Mouse (Mus musculus): ENCODE results near the gene Helq. TPM values are rescaled to one million over a fixed set of nuclear protein-coding genes. Genes with fewer than 3 reads are reported as not detected.

The Helq gene
- polyA plus RNA-seq, 1 experiment from 2014 or later, result 20.6 TPM

DNA sequence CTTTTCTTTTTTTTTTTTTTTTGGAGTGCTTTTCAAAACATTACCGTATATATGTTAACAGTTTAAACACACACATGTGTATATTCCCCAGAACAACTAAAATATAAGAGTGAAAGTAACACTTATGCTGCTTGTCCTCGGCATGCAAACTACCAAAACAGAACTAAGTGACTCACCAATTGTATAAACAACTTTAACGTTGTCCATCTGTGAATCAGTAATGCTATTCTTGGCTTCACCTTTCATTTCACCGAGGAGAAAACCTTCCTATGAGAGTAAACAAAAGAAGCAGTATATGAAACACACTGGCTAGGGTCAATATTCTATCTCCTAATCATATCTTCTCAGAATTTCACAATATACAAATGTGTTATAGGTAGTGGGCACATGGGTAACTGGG is 19.9 kb upstream of the Helq start:
- peaks cover 5% of the 10 kb centered on the region; the same call in 1 of the 2 replicates for H3K36me3 ChIP-seq (ENCODE audit: control insufficient read depth, insufficient read depth, low read length)
- WGBS, result 91% methylated on average over 4 of the region's 4 CpGs
- H3K9ac ChIP-seq (ENCODE audit: low read depth, low read length), result no peak overlapping the region
- H3K4me2 ChIP-seq (ENCODE audit: low read length), result no peak overlapping the region
- no peak overlapping the region for H3K27ac ChIP-seq (ENCODE audit: low read length)
- peaks cover 9% of the 10 kb centered on the region for H3K4me1 ChIP-seq (ENCODE audit: control insufficient read depth, insufficient read depth, low read length)
- no peak overlapping the region for H3K4me3 ChIP-seq (ENCODE audit: low read depth, low read length)
- H3K9me3 ChIP-seq (replicated peaks; ENCODE audit: control insufficient read depth, low read length, poor library complexity, severe bottlenecking), result no peaks in the 10 kb centered on the region
- H3K27me3 ChIP-seq (ENCODE audit: control insufficient read depth, insufficient read depth, low read depth, low read length), result no peaks in the 10 kb centered on the region
- no peak for ATAC-seq

DNA sequence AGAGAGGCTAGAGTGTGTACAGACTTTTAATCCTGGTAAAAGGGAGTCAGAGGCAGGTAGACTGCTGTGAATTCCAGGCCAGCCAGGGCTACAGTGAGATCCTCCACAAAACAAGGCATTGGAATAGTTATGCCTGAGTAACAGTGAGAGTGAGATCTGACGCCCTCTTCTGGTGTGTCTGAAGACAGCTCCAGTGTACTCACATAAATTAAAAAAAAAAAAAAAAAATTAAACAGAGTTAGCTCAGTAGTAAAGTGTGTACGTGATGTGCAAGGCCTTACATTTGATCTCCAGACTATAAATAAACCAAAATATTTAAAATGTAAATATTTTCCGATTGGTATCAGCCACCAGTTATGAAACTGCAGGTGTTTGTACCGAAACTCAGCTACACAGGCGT is 4.3 kb downstream of the Helq start:
- Histone ChIP-seq H3K4me1 (ENCODE audit: control insufficient read depth, insufficient read depth, low read length) (peaks cover 10% of the 10 kb centered on the region), H3K9ac (ENCODE audit: low read depth, low read length) (no peak overlapping the region), H3K4me2 (ENCODE audit: low read length) (no peak overlapping the region), H3K27me3 (ENCODE audit: control insufficient read depth, insufficient read depth, low read depth, low read length) (no peaks in the 10 kb centered on the region), H3K27ac (ENCODE audit: low read length) (no peak overlapping the region), H3K36me3 (ENCODE audit: control insufficient read depth, insufficient read depth, low read length) (peaks cover 23% of the 10 kb centered on the region), H3K4me3 (ENCODE audit: low read depth, low read length) (no peak overlapping the region), H3K9me3 (replicated peaks; ENCODE audit: control insufficient read depth, low read length, poor library complexity, severe bottlenecking) (no peaks in the 10 kb centered on the region)
- WGBS, result 86% methylated on average over 5 of the region's 5 CpGs
- ATAC-seq, result no peak

DNA sequence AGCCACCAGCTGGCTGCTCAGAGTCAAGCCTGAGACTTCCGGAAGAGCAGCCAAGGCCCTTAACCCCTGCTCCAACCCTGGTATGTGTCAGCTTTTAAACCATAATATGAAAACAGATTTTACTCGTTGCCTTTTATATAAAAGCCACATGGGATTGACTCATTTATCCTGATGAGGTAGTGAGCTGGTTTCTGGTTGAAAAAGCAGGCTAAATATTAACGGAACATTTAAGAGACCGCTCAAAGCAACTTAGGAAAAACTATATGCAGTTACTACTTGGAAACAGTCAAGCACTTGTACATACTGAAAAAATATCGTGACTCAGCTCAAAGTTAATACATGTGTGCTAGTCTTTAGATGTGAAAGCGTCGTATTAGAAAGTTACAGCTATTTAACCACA is 6.1 kb downstream of the Helq start:
- no peak for ATAC-seq
- peaks cover 29% of the 10 kb centered on the region for H3K36me3 ChIP-seq (ENCODE audit: control insufficient read depth, insufficient read depth, low read length)

DNA sequence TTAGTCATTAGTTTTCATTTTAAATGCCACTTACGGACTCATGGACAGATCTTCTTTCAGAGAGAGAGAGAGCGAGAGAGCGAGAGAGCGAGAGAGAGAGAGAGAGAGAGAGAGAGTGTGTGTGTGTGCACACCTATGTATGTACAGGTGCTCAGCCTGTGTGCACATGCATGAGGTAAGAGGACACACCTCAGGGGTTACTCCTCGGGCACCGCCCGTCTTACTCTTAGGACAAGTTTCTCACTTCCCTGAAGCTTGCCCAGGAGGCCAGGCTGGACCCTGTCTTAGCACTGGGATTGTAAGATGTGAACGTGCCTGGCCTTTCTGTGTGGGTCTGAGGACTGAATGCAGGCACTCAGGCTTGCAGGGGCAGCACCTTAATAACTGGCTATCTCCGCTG is 10.9 kb downstream of the Helq start:
- Histone ChIP-seq H3K9ac (ENCODE audit: low read depth, low read length) (no peak overlapping the region), H3K9me3 (replicated peaks; ENCODE audit: control insufficient read depth, low read length, poor library complexity, severe bottlenecking) (no peaks in the 10 kb centered on the region), H3K27ac (ENCODE audit: low read length) (no peak overlapping the region), H3K4me2 (ENCODE audit: low read length) (no peak overlapping the region), H3K27me3 (ENCODE audit: control insufficient read depth, insufficient read depth, low read depth, low read length) (no peaks in the 10 kb centered on the region), H3K4me1 (ENCODE audit: control insufficient read depth, insufficient read depth, low read length) (no peaks in the 10 kb centered on the region), H3K4me3 (ENCODE audit: low read depth, low read length) (no peak overlapping the region), H3K36me3 (ENCODE audit: control insufficient read depth, insufficient read depth, low read length) (peaks cover 27% of the 10 kb centered on the region)
- WGBS, result 89% methylated on average over 9 of the region's 9 CpGs
- ATAC-seq, result no peak

More for the DNA sequence above, 6.1 kb downstream of the Helq start:
- Histone ChIP-seq H3K4me3 (ENCODE audit: low read depth, low read length) (no peak overlapping the region), H3K4me2 (ENCODE audit: low read length) (no peak overlapping the region), H3K9ac (ENCODE audit: low read depth, low read length) (no peak overlapping the region), H3K9me3 (replicated peaks; ENCODE audit: control insufficient read depth, low read length, poor library complexity, severe bottlenecking) (no peaks in the 10 kb centered on the region), H3K4me1 (ENCODE audit: control insufficient read depth, insufficient read depth, low read length) (peaks cover 2% of the 10 kb centered on the region), H3K27ac (ENCODE audit: low read length) (no peak overlapping the region), H3K27me3 (ENCODE audit: control insufficient read depth, insufficient read depth, low read depth, low read length) (no peaks in the 10 kb centered on the region)
- WGBS, result 93% methylated on average over 7 of the region's 7 CpGs

DNA sequence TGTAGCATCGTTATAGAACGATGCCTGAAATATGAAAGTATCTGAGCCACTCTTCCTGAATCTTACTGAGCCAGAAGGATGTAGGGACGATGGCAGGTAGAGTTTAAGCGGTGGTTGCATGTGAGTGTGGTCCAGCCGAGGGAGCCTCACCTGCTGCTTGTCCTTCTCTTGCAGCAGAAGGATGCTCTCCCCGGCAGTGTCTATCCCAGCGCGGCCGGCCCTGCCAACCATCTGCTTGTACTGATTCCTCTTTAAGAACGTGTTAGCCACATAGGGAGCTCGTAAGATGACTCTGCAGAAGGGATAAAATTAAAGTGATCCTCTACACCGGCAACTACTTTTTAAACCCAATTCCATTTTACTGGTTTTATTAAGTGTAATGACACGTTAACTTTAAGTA is 19.4 kb downstream of the Helq start:
- Histone ChIP-seq H3K27me3 (ENCODE audit: control insufficient read depth, insufficient read depth, low read depth, low read length) (no peaks in the 10 kb centered on the region), H3K4me3 (ENCODE audit: low read depth, low read length) (no peak overlapping the region), H3K4me1 (ENCODE audit: control insufficient read depth, insufficient read depth, low read length) (no peaks in the 10 kb centered on the region), H3K4me2 (ENCODE audit: low read length) (no peak overlapping the region), H3K36me3 (ENCODE audit: control insufficient read depth, insufficient read depth, low read length) (peaks cover 45% of the 10 kb centered on the region), H3K9ac (ENCODE audit: low read depth, low read length) (no peak overlapping the region), H3K9me3 (replicated peaks; ENCODE audit: control insufficient read depth, low read length, poor library complexity, severe bottlenecking) (no peaks in the 10 kb centered on the region), H3K27ac (ENCODE audit: low read length) (no peak overlapping the region)
- no peak for ATAC-seq
- 97% methylated on average over 13 of the region's 13 CpGs for WGBS

DNA sequence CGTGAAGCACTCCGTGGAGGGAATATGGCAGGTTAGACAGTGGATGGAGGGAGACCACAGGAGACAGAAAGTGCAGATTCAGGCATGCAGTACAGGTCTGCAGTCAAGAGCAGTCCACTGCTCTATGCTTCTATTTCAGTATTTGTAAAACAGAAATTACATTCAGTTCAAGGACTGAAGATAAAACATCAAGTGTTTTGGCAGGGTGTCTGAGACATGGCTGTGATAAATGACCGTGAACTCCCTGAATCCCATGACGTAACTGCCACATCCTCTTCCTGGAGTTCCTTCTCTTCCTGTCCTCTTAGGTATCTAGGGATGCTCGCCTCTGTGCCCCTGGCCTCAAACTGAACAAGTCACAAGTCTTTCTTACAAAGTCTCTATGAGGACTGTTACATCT is 21.5 kb downstream of the Helq start:
- 94% methylated on average over 5 of the region's 5 CpGs for WGBS
- H3K4me2 ChIP-seq (ENCODE audit: low read length), result no peak overlapping the region
- H3K36me3 ChIP-seq (ENCODE audit: control insufficient read depth, insufficient read depth, low read length), result peaks cover 40% of the 10 kb centered on the region

DNA sequence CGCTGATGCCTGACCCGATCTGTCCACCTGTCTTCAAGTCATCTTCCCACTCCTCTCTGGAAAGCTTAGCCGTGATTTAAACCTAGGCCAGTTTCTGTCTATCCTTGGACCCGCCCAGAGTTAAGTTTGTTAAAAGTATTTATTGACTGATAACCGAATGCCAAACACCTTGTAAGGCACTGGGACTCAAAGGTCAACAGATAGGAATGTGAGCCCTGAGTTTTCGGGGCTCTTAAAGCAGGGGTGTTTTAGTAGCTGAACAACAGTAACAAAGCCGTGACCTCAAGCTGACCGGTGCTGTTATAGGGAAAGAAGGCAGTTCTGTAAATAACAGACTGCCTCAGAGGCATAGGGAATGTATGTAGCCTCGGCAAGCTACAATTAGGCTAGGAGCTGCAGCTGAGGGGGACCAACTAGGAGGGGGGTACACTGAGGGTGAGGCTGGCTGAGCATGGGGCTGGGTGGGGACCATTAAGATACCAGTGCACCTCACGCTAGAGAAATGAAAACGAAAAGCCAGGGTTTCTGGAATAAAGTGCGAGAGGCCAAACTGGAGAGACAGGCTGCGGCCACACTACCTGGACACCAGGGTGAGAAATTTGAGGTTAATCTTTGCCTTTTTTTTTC is 22.5 kb downstream of the Helq start:
- ATAC-seq, result no peak
- Histone ChIP-seq H3K4me2 (ENCODE audit: low read length) (no peak overlapping the region), H3K36me3 (ENCODE audit: control insufficient read depth, insufficient read depth, low read length) (peaks cover 43% of the 10 kb centered on the region), H3K27me3 (ENCODE audit: control insufficient read depth, insufficient read depth, low read depth, low read length) (no peaks in the 10 kb centered on the region), H3K9me3 (replicated peaks; ENCODE audit: control insufficient read depth, low read length, poor library complexity, severe bottlenecking) (no peaks in the 10 kb centered on the region), H3K9ac (ENCODE audit: low read depth, low read length) (no peak overlapping the region), H3K4me3 (ENCODE audit: low read depth, low read length) (no peak overlapping the region), H3K4me1 (ENCODE audit: control insufficient read depth, insufficient read depth, low read length) (no peaks in the 10 kb centered on the region), H3K27ac (ENCODE audit: low read length) (no peak overlapping the region)
- WGBS, result 95% methylated on average over 13 of the region's 13 CpGs

More for the DNA sequence above, 21.5 kb downstream of the Helq start:
- no peak for ATAC-seq
- Histone ChIP-seq H3K27ac (ENCODE audit: low read length) (no peak overlapping the region), H3K9ac (ENCODE audit: low read depth, low read length) (no peak overlapping the region), H3K27me3 (ENCODE audit: control insufficient read depth, insufficient read depth, low read depth, low read length) (no peaks in the 10 kb centered on the region), H3K4me3 (ENCODE audit: low read depth, low read length) (no peak overlapping the region), H3K4me1 (ENCODE audit: control insufficient read depth, insufficient read depth, low read length) (no peaks in the 10 kb centered on the region), H3K9me3 (replicated peaks; ENCODE audit: control insufficient read depth, low read length, poor library complexity, severe bottlenecking) (no peaks in the 10 kb centered on the region)

DNA sequence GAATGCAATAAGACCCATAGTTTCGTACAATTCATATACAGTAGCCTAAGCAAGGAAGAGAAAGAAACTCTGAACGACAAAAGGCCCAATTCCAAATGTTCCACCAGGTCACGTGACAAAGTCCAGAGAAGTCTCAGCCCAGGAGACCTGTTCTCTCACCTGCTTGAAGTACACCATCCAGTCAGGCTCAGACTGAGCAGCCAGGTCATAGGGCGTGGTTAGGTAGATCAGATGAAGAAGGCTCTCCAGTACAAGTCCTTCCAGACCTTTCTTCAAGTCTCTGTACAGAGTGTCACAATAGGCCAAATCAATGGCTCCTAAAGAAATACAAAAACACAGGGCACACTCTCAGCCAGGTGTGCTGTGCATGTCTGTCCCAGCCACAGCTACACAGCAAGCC is 26.8 kb downstream of the Helq start:
- no peak overlapping the region for H3K27ac ChIP-seq (ENCODE audit: low read length)
- H3K4me2 ChIP-seq (ENCODE audit: low read length), result no peak overlapping the region
- no peak for ATAC-seq
- no peaks in the 10 kb centered on the region for H3K9me3 ChIP-seq (replicated peaks; ENCODE audit: control insufficient read depth, low read length, poor library complexity, severe bottlenecking)
- no peak overlapping the region for H3K9ac ChIP-seq (ENCODE audit: low read depth, low read length)
- H3K4me1 ChIP-seq (ENCODE audit: control insufficient read depth, insufficient read depth, low read length), result no peaks in the 10 kb centered on the region
- no peak overlapping the region for H3K4me3 ChIP-seq (ENCODE audit: low read depth, low read length)
- 94% methylated on average over 4 of the region's 4 CpGs for WGBS
- peaks cover 56% of the 10 kb centered on the region for H3K36me3 ChIP-seq (ENCODE audit: control insufficient read depth, insufficient read depth, low read length)
- H3K27me3 ChIP-seq (ENCODE audit: control insufficient read depth, insufficient read depth, low read depth, low read length), result no peaks in the 10 kb centered on the region

DNA sequence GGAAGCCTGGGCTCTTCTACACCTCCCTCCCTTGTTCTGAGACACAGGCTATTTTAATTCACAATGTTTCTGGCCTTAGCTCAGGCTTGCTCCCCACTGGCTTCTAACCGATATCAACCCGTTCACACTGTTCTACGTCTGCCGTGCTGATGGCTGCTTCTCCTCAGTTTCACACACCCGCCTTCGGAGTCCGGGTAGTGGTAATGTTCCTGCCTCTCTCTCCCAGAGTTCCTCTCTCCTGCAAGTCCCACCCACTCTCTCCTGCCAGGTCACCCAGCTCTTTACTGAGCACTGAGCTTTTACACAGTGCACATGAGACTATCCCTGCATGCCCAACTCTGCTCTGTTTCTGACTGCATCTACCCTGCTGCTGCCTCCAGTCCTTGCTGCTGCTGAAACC is 32.4 kb downstream of the Helq start:
- no peak overlapping the region for H3K4me3 ChIP-seq (ENCODE audit: low read depth, low read length)
- peaks cover 54% of the 10 kb centered on the region for H3K36me3 ChIP-seq (ENCODE audit: control insufficient read depth, insufficient read depth, low read length)
- no peak for ATAC-seq
- 99% methylated on average over 7 of the region's 7 CpGs for WGBS
- H3K27me3 ChIP-seq (ENCODE audit: control insufficient read depth, insufficient read depth, low read depth, low read length), result no peaks in the 10 kb centered on the region
- H3K9ac ChIP-seq (ENCODE audit: low read depth, low read length), result no peak overlapping the region
- no peak overlapping the region for H3K4me2 ChIP-seq (ENCODE audit: low read length)
- no peak overlapping the region for H3K27ac ChIP-seq (ENCODE audit: low read length)
- H3K9me3 ChIP-seq (replicated peaks; ENCODE audit: control insufficient read depth, low read length, poor library complexity, severe bottlenecking), result no peaks in the 10 kb centered on the region
- no peaks in the 10 kb centered on the region for H3K4me1 ChIP-seq (ENCODE audit: control insufficient read depth, insufficient read depth, low read length)
